Mouse (Mus musculus): Measurements from ENCODE around the gene Tmbim1. TPM values are rescaled to one million over a fixed set of nuclear protein-coding genes. Genes with fewer than 3 reads are reported as not detected.

The Tmbim1 gene
- 54.5 TPM for polyA plus RNA-seq (2014; fragmentation: Illumina TruSeq; extraction: RNeasy Lipid Tissue Mini Kit (QIAGEN cat#74804); ENCODE audit: low replicate concordance)

DNA sequence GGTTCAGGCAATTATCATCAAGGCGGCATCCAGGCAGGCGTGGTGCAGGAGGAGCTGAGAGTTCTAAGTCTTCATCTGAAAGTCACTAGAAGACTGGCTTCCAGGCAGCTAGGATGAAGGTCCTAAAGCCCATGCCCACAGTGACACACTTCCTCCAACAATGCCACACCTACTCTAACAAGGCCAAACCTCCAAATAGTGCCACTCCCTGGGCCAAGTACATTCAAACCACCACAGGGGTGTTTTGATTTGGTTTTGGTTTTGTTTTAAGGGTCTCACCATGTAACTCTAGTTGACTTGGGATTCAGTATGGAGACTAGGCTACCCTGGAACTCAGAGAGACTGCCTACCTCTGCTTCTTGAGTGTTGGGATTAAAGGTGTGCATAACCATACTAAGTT lies at the start of gene Tmbim1:
Tmbim1 (minus strand) TSS at position 101 of the 400 bp plus-strand sequence.

DNA sequence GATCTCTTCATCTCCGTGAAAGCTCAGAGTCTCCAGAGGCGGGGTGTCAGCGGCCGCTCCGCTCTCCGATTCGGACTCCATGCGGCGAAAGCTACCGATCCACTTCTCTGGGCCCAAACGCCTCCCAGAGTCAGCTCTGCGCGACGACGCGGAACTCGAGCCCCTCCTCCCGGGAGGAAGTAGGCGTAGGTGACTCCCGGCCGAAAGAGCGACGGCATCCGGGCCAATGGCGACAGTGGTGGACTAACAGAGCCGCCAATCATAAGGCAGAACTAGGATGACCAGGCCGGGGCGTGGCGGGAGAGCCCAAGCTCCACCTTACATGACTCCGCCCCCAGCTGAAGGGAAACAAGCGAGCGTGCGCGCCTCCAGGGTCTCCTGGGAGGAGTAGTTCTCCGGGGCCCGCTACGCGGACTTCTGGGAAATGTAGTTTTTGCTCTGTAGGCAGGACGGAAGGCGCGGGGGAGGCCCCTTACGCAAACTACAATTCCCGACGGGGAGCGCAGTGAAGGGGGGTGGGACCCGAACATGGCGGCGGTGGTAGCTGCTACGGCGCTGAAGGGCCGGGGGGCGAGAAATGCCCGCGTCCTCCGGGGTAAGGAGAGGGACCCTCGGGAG lies 20.8 kb downstream of the Tmbim1 start, which contains the start of the genes Aamp and Pnkd:
Aamp (minus strand) TSS at position 196 of the 618 bp plus-strand sequence.
Pnkd (plus strand) TSS at position 388 of the 618 bp plus-strand sequence.

DNA sequence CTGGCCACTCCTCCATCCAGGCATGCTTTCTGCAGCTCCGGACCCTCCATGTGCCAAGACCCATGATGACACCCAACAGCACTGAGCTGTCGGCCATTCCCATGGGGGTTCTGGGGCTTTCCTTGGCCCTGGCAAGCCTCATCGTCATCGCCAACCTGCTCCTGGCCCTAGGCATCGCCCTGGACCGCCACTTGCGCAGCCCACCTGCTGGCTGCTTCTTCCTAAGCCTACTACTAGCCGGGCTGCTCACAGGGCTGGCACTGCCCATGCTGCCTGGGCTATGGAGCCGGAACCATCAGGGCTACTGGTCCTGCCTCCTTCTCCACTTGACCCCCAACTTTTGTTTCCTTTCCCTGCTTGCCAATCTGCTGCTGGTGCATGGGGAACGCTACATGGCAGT lies 26.9 kb downstream of the Tmbim1 start, which contains the start of gene Gpbar1:
Gpbar1 (plus strand) TSS at position 13 of the 400 bp plus-strand sequence.

Other genes with a start within 250 kb of the Tmbim1 start
- gene Tns1, start 181.2 kb downstream of the Tmbim1 start, polyA plus RNA-seq (2014; fragmentation: Illumina TruSeq; extraction: RNeasy Lipid Tissue Mini Kit (QIAGEN cat#74804); ENCODE audit: low replicate concordance) = 4.3 TPM
- gene Rufy4, start 180.1 kb downstream of the Tmbim1 start, polyA plus RNA-seq (2014; fragmentation: Illumina TruSeq; extraction: RNeasy Lipid Tissue Mini Kit (QIAGEN cat#74804); ENCODE audit: low replicate concordance) = not detected
- gene Cxcr2, start 151.6 kb downstream of the Tmbim1 start, polyA plus RNA-seq (2014; fragmentation: Illumina TruSeq; extraction: RNeasy Lipid Tissue Mini Kit (QIAGEN cat#74804); ENCODE audit: low replicate concordance) = 0.41 TPM
- not detected for gene Cxcr1, start 111.0 kb downstream of the Tmbim1 start, polyA plus RNA-seq (2014; fragmentation: Illumina TruSeq; extraction: RNeasy Lipid Tissue Mini Kit (QIAGEN cat#74804); ENCODE audit: low replicate concordance)
- gene Arpc2, start 69.5 kb downstream of the Tmbim1 start, polyA plus RNA-seq (2014; fragmentation: Illumina TruSeq; extraction: RNeasy Lipid Tissue Mini Kit (QIAGEN cat#74804); ENCODE audit: low replicate concordance) = 782 TPM
- not detected for gene Gpbar1, start 27.1 kb downstream of the Tmbim1 start, polyA plus RNA-seq (2014; fragmentation: Illumina TruSeq; extraction: RNeasy Lipid Tissue Mini Kit (QIAGEN cat#74804); ENCODE audit: low replicate concordance)
- 1.4 TPM for gene Aamp, start 20.9 kb downstream of the Tmbim1 start, polyA plus RNA-seq (2014; fragmentation: Illumina TruSeq; extraction: RNeasy Lipid Tissue Mini Kit (QIAGEN cat#74804); ENCODE audit: low replicate concordance)
- 2.5 TPM for gene Pnkd, start 20.7 kb downstream of the Tmbim1 start, polyA plus RNA-seq (2014; fragmentation: Illumina TruSeq; extraction: RNeasy Lipid Tissue Mini Kit (QIAGEN cat#74804); ENCODE audit: low replicate concordance)
- 0.22 TPM for gene Catip, start 56.5 kb upstream of the Tmbim1 start, polyA plus RNA-seq (2014; fragmentation: Illumina TruSeq; extraction: RNeasy Lipid Tissue Mini Kit (QIAGEN cat#74804); ENCODE audit: low replicate concordance)
- gene Slc11a1, start 69.6 kb upstream of the Tmbim1 start, polyA plus RNA-seq (2014; fragmentation: Illumina TruSeq; extraction: RNeasy Lipid Tissue Mini Kit (QIAGEN cat#74804); ENCODE audit: low replicate concordance) = 1.8 TPM
- 8.2 TPM for gene Ctdsp1, start 85.9 kb upstream of the Tmbim1 start, polyA plus RNA-seq (2014; fragmentation: Illumina TruSeq; extraction: RNeasy Lipid Tissue Mini Kit (QIAGEN cat#74804); ENCODE audit: low replicate concordance)
- 353 TPM for gene Vil1, start 103.8 kb upstream of the Tmbim1 start, polyA plus RNA-seq (2014; fragmentation: Illumina TruSeq; extraction: RNeasy Lipid Tissue Mini Kit (QIAGEN cat#74804); ENCODE audit: low replicate concordance)
- gene Cnot9, start 200.4 kb upstream of the Tmbim1 start, polyA plus RNA-seq (2014; fragmentation: Illumina TruSeq; extraction: RNeasy Lipid Tissue Mini Kit (QIAGEN cat#74804); ENCODE audit: low replicate concordance) = 42.1 TPM
- gene Plcd4, start 237.3 kb upstream of the Tmbim1 start, polyA plus RNA-seq (2014; fragmentation: Illumina TruSeq; extraction: RNeasy Lipid Tissue Mini Kit (QIAGEN cat#74804); ENCODE audit: low replicate concordance) = not detected
- gene Usp37, start 238.7 kb upstream of the Tmbim1 start, polyA plus RNA-seq (2014; fragmentation: Illumina TruSeq; extraction: RNeasy Lipid Tissue Mini Kit (QIAGEN cat#74804); ENCODE audit: low replicate concordance) = 15.0 TPM

Data from small intestine, adult 10 weeks (tissue).